14 mouse cellular contexts compared by ENCODE assay signal in genomic region chr5:108866746-108867145, GRCm38 (mm10). TPM values are rescaled to one million over a fixed set of nuclear protein-coding genes. Genes with fewer than 3 reads are reported as not detected.
DNase-seq lines count a peak whose midpoint lies in the region; ATAC-seq and TF ChIP-seq lines count a peak whose summit lies in the region.
"Not testable (repeated sequence)": the region's sequence is repeated elsewhere in the genome, so short reads cannot be mapped to it uniquely, and the experiment has no call there.
"Had no signal": no experiment of that assay in that cellular context is flagged by ENCODE, and none has a peak within 500 bp of the region (broad histone marks: within the 10 kb centered on the region; RNA-seq: fewer than 3 reads in every experiment).

No protein-coding gene starts in this region.

- not testable (repeated sequence) for TF ChIP-seq POLR2A in lung, adult 2 months (IDR thresholded peaks at IDR 0.05; ENCODE audit: borderline replicate concordance, extremely low read depth, low read depth, low read length)

- not testable (repeated sequence) for H3K27me3 ChIP-seq in heart, postnatal 0 days (ENCODE audit: control insufficient read depth, insufficient read depth, low read length)

- peak; percentile 15 for DNase-seq in CD4-positive, CD25-positive, alpha-beta regulatory T cell, adult 2 months (ENCODE audit: low read depth, low spot score)
- DNase-seq in adrenal gland, adult 2 months, result peak; percentile 29
- DNase-seq in embryo, embryonic 11 days, result peak; percentile 25
- not testable (repeated sequence) for DNase-seq in heart, postnatal 0 days (ENCODE audit: low spot score)
- DNase-seq in kidney, postnatal 10 days, result peak; percentile 12
- peak; percentile 13 for DNase-seq in lung, adult 2 months
- peak; percentile 38 for DNase-seq in neural tube, embryonic 10.5 days (ENCODE audit: extremely low spot score, low spot score)
- peak; percentile 2 for DNase-seq in thymus, postnatal 0 days (ENCODE audit: low spot score)

- not testable (repeated sequence) for H3K36me3 ChIP-seq in heart, postnatal 0 days (replicated peaks; ENCODE audit: control insufficient read depth, insufficient read depth, low read length)

- 4% methylated on average over 1 of the region's 1 CpGs for WGBS in heart, postnatal 0 days
- WGBS in lung, adult 2 months, result 17% methylated on average over 1 of the region's 1 CpGs

- H3K27ac ChIP-seq in heart, postnatal 0 days (ENCODE audit: low read depth), result not testable (repeated sequence)

- not testable (repeated sequence) for ATAC-seq in heart, postnatal 0 days (ENCODE audit: insufficient read depth, low read depth)

- not testable (repeated sequence) for H3K9ac ChIP-seq in heart, postnatal 0 days (replicated peaks; ENCODE audit: low read depth, low read length)

- H3K4me3 ChIP-seq in heart, postnatal 0 days (ENCODE audit: low read depth, low read length); lung, adult 2 months (replicated peaks; ENCODE audit: extremely low read depth, low read depth, low read length): not testable (repeated sequence)

- H3K4me1 ChIP-seq in heart, postnatal 0 days (ENCODE audit: control insufficient read depth, insufficient read depth); lung, adult 2 months (ENCODE audit: control insufficient read depth, insufficient read depth, low read length): not testable (repeated sequence)

- TF ChIP-seq EP300 in heart, postnatal 0 days (IDR thresholded peaks at IDR 0.05; ENCODE audit: low read depth), result not testable (repeated sequence)

- TF ChIP-seq CTCF in heart, postnatal 0 days (IDR thresholded peaks at IDR 0.05; ENCODE audit: low read depth), result peak; percentile 51
- TF ChIP-seq CTCF in lung, adult 2 months (IDR thresholded peaks at IDR 0.05; ENCODE audit: insufficient read depth, low read length), result 0 out of 2 replicates have a peak, but pooled peaks have one; percentile 18

- H3K9me3 ChIP-seq in heart, postnatal 0 days (replicated peaks; ENCODE audit: control insufficient read depth, low read length), result not testable (repeated sequence)

- H3K4me2 ChIP-seq in heart, postnatal 0 days (ENCODE audit: low read depth, low read length), result not testable (repeated sequence)

RNA-seq across cellular contexts. Expression of gene Vmn2r9, which starts 14.3 kb away (rescaled TPM):
- not detected for total RNA-seq in adrenal gland, adult 2 months (2021)
- not detected in 2 replicates for polyA plus RNA-seq in adrenal gland, adult 2 months (2012; rRNA removed)
- total RNA-seq in heart, postnatal 0 days (2014; rRNA removed; ENCODE audit: low replicate concordance), result not detected in 2 replicates
- not detected in 2 replicates for polyA plus RNA-seq in heart, postnatal 0 days (2015; fragmentation: Nextera tagmentation; extraction: Ambion mirVana)
- polyA plus RNA-seq in lung, adult 2 months (2012; rRNA removed), result not detected in 2 replicates
- not detected in 2 replicates for polyA plus RNA-seq in thymus, postnatal 0 days (2015; fragmentation: Nextera tagmentation; extraction: Ambion mirVana)
- total RNA-seq: heart, adult 8-10 months; layer of hippocampus, adult 18-20 months had no signal
- polyA plus RNA-seq: frontal cortex, adult 2 months; hindbrain, embryonic 16.5 days; limb, embryonic 12.5 days; midbrain, embryonic 13.5 days had no signal

RNA-seq across cellular contexts. Expression of gene Vmn2r8, which starts 58.1 kb away (rescaled TPM):
- not detected for total RNA-seq in adrenal gland, adult 2 months (2021)
- polyA plus RNA-seq in adrenal gland, adult 2 months (2012; rRNA removed), result not detected in 2 replicates
- total RNA-seq in heart, postnatal 0 days (2014; rRNA removed; ENCODE audit: low replicate concordance), result not detected in 2 replicates
- polyA plus RNA-seq in heart, postnatal 0 days (2015; fragmentation: Nextera tagmentation; extraction: Ambion mirVana), result not detected in 2 replicates
- not detected in 2 replicates for polyA plus RNA-seq in lung, adult 2 months (2012; rRNA removed)
- polyA plus RNA-seq in thymus, postnatal 0 days (2015; fragmentation: Nextera tagmentation; extraction: Ambion mirVana), result not detected in 2 replicates
- total RNA-seq: heart, adult 8-10 months; layer of hippocampus, adult 18-20 months had no signal
- polyA plus RNA-seq: frontal cortex, adult 2 months; hindbrain, embryonic 16.5 days; limb, embryonic 12.5 days; midbrain, embryonic 13.5 days had no signal
